Mouse (Mus musculus) urinary bladder, postnatal 25 days (tissue): Measurements from ENCODE around the gene Sirt6.

Experiments used
- DNase-seq: peaks from one replicate; pipeline ENCODE4 v3.0.0; 2022; ENCODE audit warnings: low spot score

Sirt6 gene

DNA sequence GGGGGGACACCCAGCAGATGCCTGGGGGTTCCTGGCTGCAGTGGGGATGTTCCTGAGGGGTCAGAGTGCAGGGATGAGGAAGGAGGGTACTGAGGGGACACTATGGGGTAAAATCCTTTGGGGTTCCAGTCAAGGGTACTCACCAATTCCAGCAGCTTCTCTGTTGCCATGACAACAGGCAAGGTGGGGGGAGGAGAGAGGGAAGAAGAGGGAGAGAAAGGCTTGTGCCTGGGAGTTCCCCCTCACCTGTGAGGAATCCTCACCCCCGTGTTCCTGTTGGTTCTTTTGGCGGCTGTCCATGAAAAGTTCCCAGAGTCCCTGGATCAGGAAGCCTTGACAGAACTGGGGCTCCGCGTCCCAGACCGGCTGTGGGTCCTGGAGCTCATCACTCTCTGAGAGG is 32.0 kb downstream of the Sirt6 start:
- DNase-seq: no peak

DNA sequence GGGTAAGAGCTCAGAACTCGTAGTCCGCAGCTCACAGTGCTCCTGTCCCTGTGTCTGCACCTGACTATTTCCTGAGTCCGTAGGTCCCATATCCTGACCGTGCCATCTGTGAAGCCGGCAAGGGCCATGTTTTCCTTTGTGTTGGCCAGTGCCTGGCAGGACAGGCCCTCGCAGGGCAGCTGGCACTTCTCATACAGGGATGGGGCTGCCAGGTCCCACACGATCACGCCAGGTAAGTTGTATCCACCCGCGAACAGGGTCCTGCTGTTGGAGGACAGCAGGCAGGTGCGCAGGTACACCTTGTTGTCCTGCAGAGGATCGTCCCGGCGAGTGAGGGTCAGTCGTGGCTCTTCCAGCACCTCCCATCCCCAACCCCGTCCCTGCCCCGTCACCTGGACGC is 33.7 kb downstream of the Sirt6 start:
- no peak for DNase-seq

DNA sequence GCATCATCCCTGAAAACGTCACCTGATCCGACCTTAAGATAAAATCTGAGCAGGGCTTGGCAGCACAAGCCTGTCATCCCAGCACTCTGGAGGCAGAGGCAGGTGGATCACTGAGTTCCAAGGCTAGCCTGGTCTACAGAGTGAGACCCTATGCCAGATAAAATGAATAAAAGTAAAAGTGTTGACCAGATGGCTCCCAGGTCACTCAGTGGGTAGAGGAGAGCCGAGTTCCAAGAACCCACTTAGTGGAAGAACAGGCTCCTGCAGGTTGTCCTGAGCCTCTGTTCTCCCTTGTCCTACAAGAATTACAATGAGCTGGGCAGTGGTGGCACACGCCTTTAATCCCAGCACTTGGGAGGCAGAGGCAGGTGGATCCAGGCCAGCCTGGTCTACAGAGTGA is 34.4 kb downstream of the Sirt6 start:
- DNase-seq: no peak

DNA sequence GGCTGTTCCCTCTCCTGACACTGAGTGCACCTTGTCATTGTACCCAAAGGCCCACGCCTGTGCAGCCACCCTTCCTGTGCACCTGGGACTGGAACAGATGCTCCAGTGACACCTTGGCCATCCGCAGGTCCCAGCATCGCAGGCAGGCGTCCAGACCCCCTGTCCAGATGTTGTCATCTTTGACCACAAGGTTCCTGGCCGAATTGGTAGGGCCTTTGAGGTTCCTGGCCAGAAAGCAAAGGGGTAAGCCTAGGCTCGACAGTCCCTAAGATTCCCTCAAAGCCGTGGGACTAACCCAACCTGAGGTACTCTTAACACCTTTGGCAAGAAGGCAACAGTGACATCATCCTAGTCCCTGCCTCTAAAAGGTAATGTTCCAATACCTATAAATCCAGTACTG is 35.0 kb downstream of the Sirt6 start:
- no peak for DNase-seq

DNA sequence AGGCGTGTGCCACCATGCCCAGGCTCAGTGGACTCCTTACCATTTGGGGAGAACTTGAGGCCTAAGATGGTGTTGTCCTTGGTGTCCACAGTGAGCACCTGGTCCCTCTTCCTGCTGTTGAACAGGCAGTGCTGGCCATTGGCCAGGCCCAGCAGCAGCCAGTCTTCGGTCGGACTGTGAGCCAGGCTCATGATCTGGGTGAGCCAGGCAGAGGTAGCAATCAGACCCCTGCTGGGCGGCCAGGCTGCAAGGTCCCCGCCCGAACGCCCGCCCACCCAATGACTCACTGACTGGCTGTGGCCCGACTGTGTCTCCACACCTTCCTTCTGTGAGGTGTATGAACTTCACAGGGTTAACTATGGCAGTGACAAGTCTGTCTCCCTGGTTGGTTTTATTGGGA is 35.8 kb downstream of the Sirt6 start:
- no peak for DNase-seq

DNA sequence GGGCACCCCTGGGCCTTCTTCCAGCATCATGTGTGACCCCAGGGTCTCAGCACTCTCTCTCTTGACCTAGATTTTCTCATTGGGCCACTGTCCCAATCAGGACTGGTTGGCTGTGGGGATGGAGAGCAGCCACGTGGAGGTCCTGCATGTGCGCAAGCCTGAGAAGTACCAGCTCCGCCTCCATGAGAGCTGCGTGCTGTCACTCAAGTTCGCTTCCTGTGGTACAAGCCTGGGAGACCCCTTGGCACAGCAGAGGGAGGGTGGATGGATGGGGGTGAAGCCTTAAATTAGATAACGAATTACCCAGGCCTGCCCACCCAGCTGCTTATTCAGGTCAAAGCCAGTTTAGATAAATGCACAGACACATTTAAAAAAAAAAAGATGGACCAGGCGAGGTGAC is 38.9 kb downstream of the Sirt6 start:
- DNase-seq: no peak

DNA sequence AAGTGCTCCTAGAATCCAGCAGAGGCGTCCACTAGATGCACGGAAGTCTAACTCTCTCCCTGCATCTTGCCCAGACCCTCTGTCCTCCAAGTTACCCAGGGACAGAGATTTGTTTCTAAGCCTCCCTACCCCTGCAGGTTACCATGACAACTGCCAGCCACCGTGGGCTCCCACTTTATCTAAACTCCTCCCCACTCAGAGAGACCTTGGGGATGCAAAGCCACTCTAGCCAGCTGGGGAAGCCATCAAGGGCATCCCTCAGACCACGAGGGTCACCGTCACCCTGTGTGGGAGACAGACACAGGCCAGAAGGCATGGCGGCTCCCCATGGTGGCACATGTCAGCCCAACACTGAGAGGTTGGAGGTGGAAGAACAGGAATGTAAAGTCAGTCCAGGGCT is 44.2 kb downstream of the Sirt6 start:
- no peak for DNase-seq

DNA sequence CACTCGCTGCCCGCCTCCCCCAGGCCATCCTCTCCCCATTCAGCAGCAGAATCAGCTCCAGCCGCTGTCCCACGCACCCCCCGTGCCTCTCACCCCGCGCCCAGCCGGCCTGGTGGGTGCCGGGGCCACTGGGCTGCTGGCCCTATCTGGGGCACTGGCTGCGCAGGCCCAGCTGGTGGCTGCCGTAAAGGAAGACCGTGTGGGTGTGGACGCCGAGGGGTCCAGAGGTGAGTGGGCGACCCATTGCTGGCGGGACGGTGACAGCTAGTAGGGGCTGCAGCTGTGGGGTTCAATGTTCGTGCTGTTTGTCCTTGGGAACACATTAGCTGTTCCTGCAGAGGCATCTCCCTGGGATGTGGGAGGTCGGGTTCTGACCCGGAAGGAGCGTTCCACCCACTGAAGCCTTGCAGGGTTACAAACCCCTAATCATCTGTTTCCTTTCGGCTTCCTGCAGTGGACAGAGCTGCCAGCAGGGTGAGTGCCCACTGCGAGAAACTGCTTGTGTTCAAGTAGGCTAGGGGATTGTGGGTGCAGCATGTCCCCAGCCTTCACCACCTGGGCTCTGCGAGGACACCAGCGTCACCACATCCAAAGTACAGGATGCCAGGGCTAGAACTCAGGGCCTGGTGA is 47.0 kb downstream of the Sirt6 start:
- DNase-seq: no peak

DNA sequence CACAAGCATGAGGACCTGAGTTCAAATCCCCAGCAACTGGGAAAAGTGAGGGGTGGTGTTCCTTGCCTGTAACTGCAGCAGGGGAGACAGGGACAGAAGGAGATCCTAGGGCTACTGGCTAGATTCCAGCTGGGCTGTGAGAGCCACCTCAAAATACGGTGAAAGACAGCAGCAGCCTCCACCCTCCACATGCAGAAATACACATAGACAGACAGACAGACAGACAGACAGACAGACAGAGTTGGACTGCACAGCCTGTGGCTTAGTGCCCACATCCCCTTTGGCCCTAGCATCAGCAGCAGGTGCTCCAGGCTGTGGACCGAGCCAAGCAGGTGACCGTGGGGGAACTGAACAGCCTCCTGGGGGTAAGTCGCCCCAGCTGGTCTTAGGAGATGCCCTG is 47.6 kb downstream of the Sirt6 start:
- no peak for DNase-seq

DNA sequence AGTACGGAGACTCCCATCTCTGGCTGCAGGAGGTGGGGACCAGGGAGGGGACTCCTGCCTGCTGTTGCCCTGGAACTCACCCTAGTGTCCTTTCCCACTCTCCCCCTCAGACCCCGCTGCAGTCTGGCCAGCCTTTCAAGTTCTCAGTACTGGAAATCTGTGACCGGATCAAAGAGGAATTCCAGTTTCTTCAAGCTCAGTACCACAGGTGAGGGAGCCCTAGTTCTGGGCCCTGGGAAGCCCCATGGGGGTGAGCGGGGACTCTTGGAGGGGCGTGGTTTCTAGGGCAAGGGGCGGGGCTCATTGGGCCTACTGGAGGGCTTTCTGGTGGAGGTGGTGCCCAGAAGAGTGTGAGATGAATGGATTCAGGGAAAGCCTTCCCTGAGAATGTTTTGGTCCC is 51.9 kb downstream of the Sirt6 start:
- no peak for DNase-seq

DNA sequence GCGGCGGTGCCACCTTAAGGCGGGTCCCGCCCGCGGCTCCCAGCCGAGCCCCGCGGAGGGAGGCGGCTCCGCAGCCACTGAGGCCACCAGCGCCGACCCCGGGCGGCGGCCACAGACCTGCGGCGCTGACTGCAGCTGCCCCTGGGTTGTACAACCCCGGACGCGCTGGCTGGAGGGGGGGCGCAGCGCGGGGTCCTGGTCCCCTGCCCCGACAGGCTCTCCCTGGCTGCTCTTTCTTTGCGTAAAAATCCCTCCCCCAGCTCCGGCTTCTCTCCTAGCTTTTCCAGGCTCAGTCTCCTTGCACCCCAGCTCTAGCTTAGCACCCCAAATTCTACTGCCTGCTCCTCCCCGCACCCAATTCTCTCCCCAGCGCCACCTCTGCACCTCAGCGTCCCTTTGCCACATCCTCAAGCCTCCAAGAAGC is 52.4 kb downstream of the Sirt6 start:
- DNase-seq: no peak

DNA sequence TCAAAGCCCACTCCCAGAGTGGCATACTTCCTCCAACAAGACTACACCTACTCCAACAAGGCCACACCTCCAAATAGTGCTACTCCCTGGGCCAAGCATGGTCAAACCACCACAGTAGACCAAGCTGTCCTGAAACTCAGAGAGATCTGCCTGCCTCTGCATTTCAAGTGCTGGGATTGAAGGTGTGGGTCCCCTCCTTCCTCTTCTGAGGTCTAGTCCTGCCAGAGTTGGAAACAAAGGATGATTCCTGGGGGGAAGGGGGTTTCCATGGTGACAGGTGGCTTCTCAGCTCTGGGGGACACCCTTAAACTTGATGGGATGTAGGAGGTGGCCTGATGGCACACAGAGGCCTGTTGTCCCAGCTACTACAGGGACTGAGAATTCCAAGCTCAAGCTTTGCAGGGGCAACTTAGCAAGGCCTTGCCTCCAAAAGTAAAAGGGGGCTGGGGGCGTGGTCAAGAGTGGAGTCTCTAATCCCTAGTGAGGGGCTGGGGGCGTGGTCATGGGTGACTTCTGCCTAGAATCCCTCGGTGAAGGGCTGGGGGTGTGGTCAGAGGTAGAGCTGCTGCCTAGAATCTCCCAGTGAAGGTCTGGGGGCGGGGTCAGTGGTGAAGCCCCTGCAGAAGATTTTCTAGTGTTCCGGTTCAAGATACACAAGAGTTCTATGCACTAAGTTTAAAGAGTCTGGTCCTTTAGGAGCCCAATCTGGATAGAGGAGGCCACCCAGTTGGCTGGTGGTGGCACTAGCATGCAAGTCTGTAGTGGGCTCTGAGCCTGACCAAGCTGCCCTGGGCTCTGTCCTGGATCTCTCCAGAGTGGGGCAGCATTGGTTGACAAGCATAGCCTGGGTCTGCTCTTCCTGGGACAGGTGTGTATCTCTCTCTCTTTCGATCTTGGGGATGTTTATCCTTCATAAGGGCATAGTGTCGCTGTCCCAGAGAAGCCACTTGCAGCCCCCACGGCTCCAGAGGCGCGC is 53.2 kb downstream of the Sirt6 start, which contains the start of gene Tle2:
Tle2 (plus strand) TSS at position 481 of the 976 bp plus-strand sequence.
- DNase-seq: no peak

DNA sequence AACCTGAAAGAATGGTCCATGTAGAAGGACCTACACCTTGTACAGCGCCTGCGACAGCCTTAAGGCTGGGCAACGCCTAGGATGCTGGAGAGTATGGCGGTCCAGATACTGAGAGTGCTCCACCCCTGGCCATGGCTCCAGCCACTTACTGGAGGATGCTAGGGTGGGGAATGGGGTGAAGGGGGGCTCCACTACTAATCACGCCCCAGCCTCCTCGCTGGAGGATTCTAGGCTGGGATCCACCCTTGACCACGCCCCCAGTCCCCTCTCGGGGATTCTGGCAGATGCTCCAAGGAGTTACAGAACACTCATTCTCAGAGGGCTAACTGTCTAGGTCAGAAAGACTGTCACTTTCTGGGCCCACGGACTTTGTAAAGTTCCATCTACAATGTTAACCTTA is 54.6 kb downstream of the Sirt6 start:
- no peak for DNase-seq

DNA sequence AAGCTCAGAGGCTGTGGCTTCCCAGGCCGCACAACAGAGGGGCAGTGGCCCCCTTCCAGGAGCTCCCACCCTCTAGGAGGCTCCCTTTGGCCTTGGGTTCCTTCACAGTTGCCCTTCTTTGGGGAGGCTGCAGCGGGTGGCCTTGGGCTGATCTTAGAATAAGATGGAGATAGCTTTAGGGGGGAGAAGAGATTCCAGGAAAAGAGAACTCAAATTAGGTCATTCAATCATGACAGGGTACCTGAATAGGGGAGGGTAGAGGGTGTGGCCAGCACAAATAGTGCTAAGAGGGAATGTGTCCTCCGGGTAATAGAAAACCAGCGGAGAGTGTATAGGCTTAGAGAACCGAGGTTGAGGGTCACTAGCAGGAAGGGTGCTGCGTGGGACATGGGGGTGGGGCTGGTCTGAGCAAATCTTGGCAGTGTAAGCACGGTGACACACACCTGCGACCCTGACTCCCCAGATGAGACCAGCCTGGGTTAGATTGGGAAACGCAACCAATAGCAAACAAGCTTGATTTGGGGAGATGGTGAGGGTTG is 55.4 kb downstream of the Sirt6 start:
- DNase-seq: no peak
